Mouse (Mus musculus) midbrain, embryonic 11.5 days (tissue): ENCODE measurements around the gene Esrrg. TPM values are rescaled to one million over a fixed set of nuclear protein-coding genes. Genes with fewer than 3 reads are reported as not detected.

ENCODE experiments used
- ATAC-seq: fragments of 200-750 bp; cut with Nextera tagmentation; 2 replicates; pipeline ENCODE4 v1.8.0; 2017; ENCODE audit warnings: moderate TSS enrichment, moderate library complexity; ENCODE audit not compliant: low FRiP score
- DNase-seq: peaks from one replicate; pipeline ENCODE4 v3.0.0; 2015; ENCODE audit warnings: low spot score; ENCODE audit errors: missing footprints
- H3K27ac ChIP-seq: fragments of 300-500 bp; sonication (generic); 2 replicates; pipeline ENCODE4 v1.5.1; 2014; ENCODE audit warnings: low read depth, low read length
- H3K27me3 ChIP-seq: fragments of 300-500 bp; sonication (generic); 2 replicates; pipeline ENCODE4 v1.6.1; 2014; ENCODE audit warnings: mild to moderate bottlenecking, low read length, moderate library complexity, mixed read lengths; ENCODE audit not compliant: control insufficient read depth, insufficient read depth
- H3K36me3 ChIP-seq: fragments of 300-500 bp; sonication (generic); 2 replicates; pipeline ENCODE4 v1.6.1; 2014; ENCODE audit warnings: mild to moderate bottlenecking, low read length, moderate library complexity, mixed read lengths; ENCODE audit not compliant: control insufficient read depth, insufficient read depth
- H3K4me1 ChIP-seq: fragments of 300-500 bp; sonication (generic); 2 replicates; pipeline ENCODE4 v1.6.1; 2014; ENCODE audit warnings: low read length; ENCODE audit not compliant: control insufficient read depth, insufficient read depth
- H3K4me2 ChIP-seq: fragments of 300-500 bp; sonication (generic); 2 replicates; pipeline ENCODE4 v1.6.1; 2014; ENCODE audit warnings: mild to moderate bottlenecking, moderate library complexity
- H3K4me3 ChIP-seq: fragments of 300-500 bp; sonication (generic); 2 replicates; pipeline ENCODE4 v1.5.1; 2014; ENCODE audit warnings: low read depth, low read length
- H3K9ac ChIP-seq: fragments of 300-500 bp; sonication (generic); 2 replicates; pipeline ENCODE4 v1.6.1; 2014; ENCODE audit warnings: low read length
- H3K9me3 ChIP-seq: fragments of 300-500 bp; sonication (generic); 2 replicates; pipeline ENCODE4 v1.6.1; 2016; ENCODE audit warnings: low read length; ENCODE audit not compliant: control insufficient read depth
- WGBS: fragments of 180-500 bp; shearing (Covaris S2); extraction: QIAGEN DNeasy Blood & Tissue Kit; methylation state at CpG from one replicate; pipeline ENCODE4 v1.1.7; 2014; 5-methylcytosine and 5-hydroxymethylcytosine counted together
- polyA plus RNA-seq: library from polyadenylated mRNA; unstranded; fragments of >200 nt; fragmentation: Nextera tagmentation; extraction: Ambion mirVana; gene quantifications from 2 replicates; pipeline ENCODE4 v1.2.1, GENCODE M21; 2014

Esrrg gene
- polyA plus RNA-seq, 1 experiment from 2014 or later = 5.9 TPM

- no peak overlapping the region for H3K27ac ChIP-seq
- peak; percentile 27; the same call in 1 of the 2 replicates for ATAC-seq
- no peaks in the 10 kb centered on the region for H3K27me3 ChIP-seq
- no peak overlapping the region for H3K9ac ChIP-seq
- H3K4me2 ChIP-seq = no peak overlapping the region
- no peaks in the 10 kb centered on the region for H3K9me3 ChIP-seq
- H3K4me1 ChIP-seq = no peaks in the 10 kb centered on the region
- WGBS = 75% methylated on average over 17 of the region's 17 CpGs
- no peak overlapping the region for H3K4me3 ChIP-seq
- no peaks in the 10 kb centered on the region for H3K36me3 ChIP-seq
- DNase-seq = no peak
Observed at GRCm38 (mm10) chr1:188186440-188187117, 578.0 kb downstream of the Esrrg start.

DNA sequence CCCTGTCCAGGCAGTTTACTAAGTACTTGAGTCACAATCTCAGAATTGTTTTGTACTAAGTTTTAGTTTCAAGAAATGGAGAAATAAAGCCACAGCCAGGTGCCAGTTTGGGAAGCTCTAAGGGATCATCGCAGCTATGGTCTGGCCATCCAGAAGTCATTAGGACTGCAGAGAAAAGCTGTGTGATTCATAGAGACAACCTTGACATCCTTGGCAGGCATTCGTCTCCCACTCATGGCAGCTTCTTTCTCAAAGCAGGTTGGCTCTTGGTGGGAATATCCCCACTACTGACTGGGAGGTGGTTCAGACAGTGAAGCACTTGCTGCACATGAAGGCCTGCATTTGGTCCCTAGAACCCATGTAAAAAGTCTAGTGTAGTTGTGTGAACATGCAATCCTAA is 584.4 kb downstream of the Esrrg start:
- Histone ChIP-seq H3K9ac (no peak overlapping the region), H3K4me3 (no peak overlapping the region), H3K4me1 (no peaks in the 10 kb centered on the region), H3K36me3 (no peaks in the 10 kb centered on the region), H3K4me2 (no peak overlapping the region), H3K27ac (no peak overlapping the region), H3K9me3 (no peaks in the 10 kb centered on the region), H3K27me3 (no peaks in the 10 kb centered on the region)
- WGBS = 93% methylated on average over 2 of the region's 2 CpGs
- no peak for DNase-seq
- ATAC-seq = no peak

- H3K27me3 ChIP-seq = no peaks in the 10 kb centered on the region
- DNase-seq (no peak), ATAC-seq (no peak)
- no peak overlapping the region for H3K4me3 ChIP-seq
- no peaks in the 10 kb centered on the region for H3K36me3 ChIP-seq
- H3K4me1 ChIP-seq = no peaks in the 10 kb centered on the region
- 84% methylated on average over 6 of the region's 6 CpGs for WGBS
- H3K4me2 ChIP-seq = no peak overlapping the region
- no peak overlapping the region for H3K9ac ChIP-seq
- H3K9me3 ChIP-seq = no peaks in the 10 kb centered on the region
- no peak overlapping the region for H3K27ac ChIP-seq
Observed at GRCm38 (mm10) chr1:188207421-188207820, 598.8 kb downstream of the Esrrg start.

- no peak overlapping the region for H3K9ac ChIP-seq
- H3K4me2 ChIP-seq = no peak overlapping the region
- no peaks in the 10 kb centered on the region for H3K9me3 ChIP-seq
- H3K27me3 ChIP-seq = no peaks in the 10 kb centered on the region
- no peak overlapping the region for H3K27ac ChIP-seq
- 83% methylated on average over 1 of the region's 1 CpGs for WGBS
- no peak overlapping the region for H3K4me3 ChIP-seq
- no peaks in the 10 kb centered on the region for H3K36me3 ChIP-seq
- ATAC-seq (no peak), DNase-seq (no peak)
- H3K4me1 ChIP-seq = no peaks in the 10 kb centered on the region
Observed at GRCm38 (mm10) chr1:188209025-188209424, 600.4 kb downstream of the Esrrg start.

DNA sequence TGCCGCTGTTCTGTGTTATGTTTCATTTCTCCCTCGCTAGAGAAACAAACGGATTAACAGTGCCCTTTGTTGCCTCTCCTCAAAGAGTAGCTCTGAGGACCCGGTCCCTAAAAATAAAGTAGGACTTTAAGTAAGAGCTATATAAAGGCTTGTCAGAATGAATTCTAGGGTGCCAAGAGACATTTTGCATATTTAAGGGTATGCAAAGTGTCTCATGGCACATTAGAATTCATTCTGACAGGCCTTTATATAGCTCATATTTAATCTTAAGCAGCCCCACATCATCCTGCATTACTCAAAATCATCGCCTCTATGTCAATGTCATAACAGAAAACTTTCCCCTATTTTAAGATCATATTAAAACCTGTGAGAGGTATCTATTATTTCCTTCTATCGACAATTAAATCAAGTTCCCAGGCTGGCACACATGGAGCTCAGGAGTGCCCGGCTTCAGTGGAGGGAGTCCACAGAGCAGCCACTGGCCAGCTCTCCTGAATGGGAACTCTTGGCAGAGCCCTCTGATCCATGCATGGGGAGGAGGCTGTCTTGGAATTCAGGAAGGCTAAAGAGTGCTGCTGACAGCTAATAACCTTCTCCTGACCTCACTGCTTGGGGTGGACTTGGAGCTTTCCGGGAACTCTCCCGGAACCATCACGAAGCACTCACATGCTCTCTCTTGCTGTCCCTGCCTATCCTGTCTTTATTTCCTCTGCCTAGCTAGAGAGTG is 606.5 kb downstream of the Esrrg start:
- no peak for DNase-seq

DNA sequence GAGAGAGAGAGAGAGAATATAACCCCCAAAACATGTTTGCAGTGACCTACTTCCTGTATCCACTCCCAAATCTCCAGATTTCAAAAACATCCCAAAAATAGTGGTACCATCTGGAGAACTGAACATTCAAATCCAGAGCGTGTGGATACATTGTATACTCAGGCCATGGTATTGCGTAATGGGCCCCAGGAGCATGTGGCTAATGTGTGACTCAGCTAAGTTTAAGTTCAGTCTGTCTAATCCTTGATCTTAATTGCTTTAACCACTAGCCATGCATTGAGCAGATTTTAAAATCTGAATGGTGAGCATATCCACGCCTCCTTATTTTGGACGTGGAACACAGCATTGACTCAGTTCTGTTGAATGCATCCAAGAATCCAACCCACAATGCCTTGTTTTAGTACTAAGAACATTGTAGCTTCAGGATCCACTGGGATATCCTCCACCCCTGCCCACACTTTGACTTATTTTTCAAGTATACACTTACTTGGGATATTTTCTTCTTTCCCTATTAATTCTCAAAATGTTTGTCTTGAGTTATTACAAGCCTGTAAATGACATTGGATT is 612.7 kb downstream of the Esrrg start:
- H3K27ac ChIP-seq = no peak overlapping the region
- no peak overlapping the region for H3K4me3 ChIP-seq
- WGBS = 85% methylated on average over 4 of the region's 4 CpGs
- no peaks in the 10 kb centered on the region for H3K9me3 ChIP-seq
- ATAC-seq (no peak), DNase-seq (no peak)
- H3K27me3 ChIP-seq = no peaks in the 10 kb centered on the region
- no peak overlapping the region for H3K4me2 ChIP-seq
- H3K9ac ChIP-seq = no peak overlapping the region
- no peaks in the 10 kb centered on the region for H3K36me3 ChIP-seq
- no peaks in the 10 kb centered on the region for H3K4me1 ChIP-seq

More for the DNA sequence above, 606.5 kb downstream of the Esrrg start:
- Histone ChIP-seq H3K4me1 (peaks cover 2% of the 10 kb centered on the region; the same call in 1 of the 2 replicates), H3K4me2 (no peak overlapping the region), H3K27me3 (no peaks in the 10 kb centered on the region), H3K4me3 (no peak overlapping the region), H3K36me3 (no peaks in the 10 kb centered on the region), H3K9me3 (no peaks in the 10 kb centered on the region), H3K9ac (no peak overlapping the region), H3K27ac (no peak overlapping the region)
- no peak for ATAC-seq
- 57% methylated on average over 10 of the region's 10 CpGs for WGBS

- Histone ChIP-seq H3K27me3 (no peaks in the 10 kb centered on the region), H3K9ac (no peak overlapping the region), H3K4me2 (no peak overlapping the region), H3K27ac (no peak overlapping the region), H3K9me3 (no peaks in the 10 kb centered on the region), H3K4me1 (no peaks in the 10 kb centered on the region), H3K36me3 (no peaks in the 10 kb centered on the region), H3K4me3 (no peak overlapping the region)
- DNase-seq = no peak
- 89% methylated on average over 5 of the region's 5 CpGs for WGBS
- ATAC-seq = no peak
Observed at GRCm38 (mm10) chr1:188233036-188233724, 624.6 kb downstream of the Esrrg start.

GRCm38 (mm10) chr1:188238636-188239035 is 630.0 kb downstream of the Esrrg start:
- H3K4me2 ChIP-seq = no peak overlapping the region
- DNase-seq = no peak
- H3K27me3 ChIP-seq = no peaks in the 10 kb centered on the region
- H3K4me1 ChIP-seq = no peaks in the 10 kb centered on the region
- no peak overlapping the region for H3K4me3 ChIP-seq
- H3K9ac ChIP-seq = no peak overlapping the region
- H3K9me3 ChIP-seq = no peaks in the 10 kb centered on the region
- no peaks in the 10 kb centered on the region for H3K36me3 ChIP-seq
- ATAC-seq = no peak
- no peak overlapping the region for H3K27ac ChIP-seq

DNA sequence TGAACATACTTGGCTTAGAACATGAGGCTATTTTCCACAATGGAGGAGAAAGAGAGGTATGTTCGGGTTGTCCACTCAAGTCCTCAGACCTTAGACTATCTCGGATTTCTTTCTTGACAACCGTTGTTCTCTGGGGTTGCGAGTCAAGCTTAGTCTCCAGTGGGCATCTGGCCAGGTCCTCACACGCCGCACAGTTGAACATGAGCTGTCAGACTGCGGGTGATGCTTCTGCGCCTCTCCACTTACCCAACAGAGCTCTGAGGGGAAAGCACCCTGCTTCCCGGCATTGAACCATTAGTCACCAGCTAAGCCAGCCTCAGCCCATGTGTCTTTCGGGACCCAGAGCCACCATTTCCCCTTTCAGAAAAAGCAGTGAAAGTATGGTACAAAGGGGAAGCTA is 633.2 kb downstream of the Esrrg start:
- Histone ChIP-seq H3K36me3 (no peaks in the 10 kb centered on the region), H3K9ac (no peak overlapping the region), H3K4me2 (no peak overlapping the region), H3K4me1 (no peaks in the 10 kb centered on the region), H3K9me3 (no peaks in the 10 kb centered on the region), H3K27me3 (no peaks in the 10 kb centered on the region), H3K4me3 (no peak overlapping the region), H3K27ac (no peak overlapping the region)
- DNase-seq = no peak
- 97% methylated on average over 10 of the region's 10 CpGs for WGBS
- no peak for ATAC-seq
